Comparison of ENCODE assay signal across 11 mouse cellular contexts in the genomic region with DNA sequence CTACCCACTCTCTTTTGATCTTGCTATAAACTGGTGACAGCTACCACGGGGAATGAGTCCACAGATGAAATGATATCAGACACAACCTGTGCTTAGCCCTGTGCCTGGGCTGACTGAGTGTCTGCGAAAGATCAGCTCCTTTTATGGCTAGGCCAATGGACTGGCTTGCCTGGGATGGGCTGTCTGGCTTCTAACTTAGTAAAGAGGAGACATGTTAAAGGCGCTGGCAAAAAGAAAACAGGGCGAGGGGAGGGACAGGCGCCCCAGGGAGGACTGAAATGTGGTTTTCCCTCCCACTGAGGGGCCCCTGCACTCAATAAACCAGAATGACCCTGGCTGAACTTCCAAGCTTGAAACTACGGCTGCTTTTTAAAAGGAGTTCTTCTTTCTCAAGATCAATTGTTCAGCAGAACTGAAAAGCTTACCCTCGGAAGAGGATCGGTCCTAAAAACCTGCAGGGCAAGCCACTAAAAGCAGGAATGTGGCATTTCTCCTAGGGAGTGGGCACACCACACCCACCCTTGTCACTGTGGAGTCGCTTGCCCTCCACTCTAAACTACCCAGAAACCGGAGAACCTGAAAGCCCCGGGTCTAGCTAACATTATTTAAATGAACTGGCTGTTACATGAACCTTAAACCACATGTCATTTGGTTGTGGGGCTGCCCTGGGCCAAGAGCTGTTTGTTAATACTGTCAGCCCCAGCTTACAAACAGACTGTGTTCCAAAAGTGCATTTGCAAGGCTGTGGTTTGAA. TPM values are rescaled to one million over a fixed set of nuclear protein-coding genes. Genes with fewer than 3 reads are reported as not detected.
DNase-seq lines count a peak whose midpoint lies in the region; ATAC-seq and TF ChIP-seq lines count a peak whose summit lies in the region.
"Had no signal": no experiment of that assay in that cellular context is flagged by ENCODE, and none has a peak within 500 bp of the region (broad histone marks: within the 10 kb centered on the region; RNA-seq: fewer than 3 reads in every experiment).

No protein-coding gene starts in this region.

- no peak overlapping the region for H3K4me2 ChIP-seq in forebrain, postnatal 0 days (ENCODE audit: low read depth)
- H3K4me2 ChIP-seq in kidney, embryonic 15.5 days, result peak overlapping the region; percentile 23
- no peak overlapping the region for H3K4me2 ChIP-seq in hindbrain, embryonic 16.5 days (ENCODE audit: low read length)
- no peak overlapping the region for H3K4me2 ChIP-seq in neural tube, embryonic 14.5 days (ENCODE audit: low read depth, low read length)

- H3K9ac ChIP-seq in forebrain, postnatal 0 days, result no peak overlapping the region
- H3K9ac ChIP-seq in kidney, embryonic 15.5 days, result no peak overlapping the region
- no peak overlapping the region for H3K9ac ChIP-seq in hindbrain, embryonic 16.5 days (ENCODE audit: low read depth, low read length)
- no peak overlapping the region for H3K9ac ChIP-seq in neural tube, embryonic 14.5 days (replicated peaks; ENCODE audit: low read depth, low read length)

- H3K4me1 ChIP-seq in forebrain, embryonic 10.5 days, result peaks cover 40% of the 10 kb centered on the region
- H3K4me1 ChIP-seq in forebrain, postnatal 0 days (ENCODE audit: insufficient read depth), result no peaks in the 10 kb centered on the region
- H3K4me1 ChIP-seq in kidney, embryonic 15.5 days, result peaks cover 19% of the 10 kb centered on the region
- H3K4me1 ChIP-seq in hindbrain, embryonic 16.5 days (ENCODE audit: control insufficient read depth, insufficient read depth, low read depth, low read length), result no peaks in the 10 kb centered on the region
- H3K4me1 ChIP-seq in neural tube, embryonic 14.5 days (ENCODE audit: control insufficient read depth, insufficient read depth, low read length), result peaks cover 8% of the 10 kb centered on the region; the same call in 1 of the 2 replicates

- TF ChIP-seq CTCF in forebrain, postnatal 0 days (IDR thresholded peaks at IDR 0.05; ENCODE audit: low read depth), result no peak

- peaks cover 14% of the 10 kb centered on the region for H3K27me3 ChIP-seq in forebrain, embryonic 10.5 days (ENCODE audit: poor library complexity, severe bottlenecking)
- H3K27me3 ChIP-seq in forebrain, postnatal 0 days (ENCODE audit: insufficient read depth, low read length), result no peaks in the 10 kb centered on the region; the same call in 1 of the 2 replicates
- H3K27me3 ChIP-seq in kidney, embryonic 15.5 days, result peaks cover 7% of the 10 kb centered on the region; the same call in 1 of the 2 replicates
- H3K27me3 ChIP-seq in hindbrain, embryonic 16.5 days (replicated peaks; ENCODE audit: control insufficient read depth, insufficient read depth, low read length), result no peaks in the 10 kb centered on the region
- H3K27me3 ChIP-seq in neural tube, embryonic 14.5 days (ENCODE audit: control insufficient read depth, insufficient read depth, low read length), result no peaks in the 10 kb centered on the region

- 9% methylated on average over 11 of the region's 11 CpGs for WGBS in forebrain, embryonic 10.5 days
- 22% methylated on average over 11 of the region's 11 CpGs for WGBS in forebrain, postnatal 0 days
- WGBS in kidney, embryonic 15.5 days, result 10% methylated on average over 11 of the region's 11 CpGs
- 16% methylated on average over 11 of the region's 11 CpGs for WGBS in hindbrain, embryonic 16.5 days
- 7% methylated on average over 11 of the region's 11 CpGs for WGBS in neural tube, embryonic 14.5 days

- H3K9me3 ChIP-seq in forebrain, embryonic 10.5 days, result peaks cover 8% of the 10 kb centered on the region; the same call in 1 of the 2 replicates
- H3K9me3 ChIP-seq in forebrain, postnatal 0 days (ENCODE audit: low read length), result no peaks in the 10 kb centered on the region
- H3K9me3 ChIP-seq in kidney, embryonic 15.5 days (replicated peaks), result no peaks in the 10 kb centered on the region
- no peaks in the 10 kb centered on the region for H3K9me3 ChIP-seq in hindbrain, embryonic 16.5 days (ENCODE audit: control insufficient read depth, low read length)
- no peaks in the 10 kb centered on the region for H3K9me3 ChIP-seq in neural tube, embryonic 14.5 days (ENCODE audit: control insufficient read depth, low read length)

- 0 out of 2 replicates have a peak overlapping the region, but pooled peaks have one; percentile 9 for H3K4me3 ChIP-seq in forebrain, embryonic 10.5 days
- H3K4me3 ChIP-seq in forebrain, postnatal 0 days (ENCODE audit: low read depth, low read length), result no peak overlapping the region
- no peak overlapping the region for H3K4me3 ChIP-seq in kidney, embryonic 15.5 days (replicated peaks)
- no peak overlapping the region for H3K4me3 ChIP-seq in hindbrain, embryonic 16.5 days (ENCODE audit: low read length)
- no peak overlapping the region for H3K4me3 ChIP-seq in neural tube, embryonic 14.5 days (ENCODE audit: low read depth, low read length)

- DNase-seq in forebrain, embryonic 10.5 days (ENCODE audit: extremely low spot score, low spot score), result no peak
- DNase-seq in forebrain, postnatal 0 days, result no peak
- DNase-seq in kidney, adult 11 months, result no peak
- DNase-seq in layer of hippocampus, adult 11-12 months (ENCODE audit: low spot score), result no peak
- no peak for DNase-seq in urinary bladder, postnatal 36 days (ENCODE audit: low spot score in 2 of 2)
- DNase-seq: right cerebral cortex, postnatal 4 days had no signal

- peak overlapping the region; percentile 71 for H3K27ac ChIP-seq in forebrain, embryonic 10.5 days
- no peak overlapping the region for H3K27ac ChIP-seq in forebrain, postnatal 0 days (ENCODE audit: low read depth, low read length)
- H3K27ac ChIP-seq in kidney, embryonic 15.5 days, result peak overlapping the region; percentile 37
- no peak overlapping the region for H3K27ac ChIP-seq in hindbrain, embryonic 16.5 days (ENCODE audit: low read depth, low read length)
- 0 out of 2 replicates have a peak overlapping the region, but pooled peaks have one; percentile 5 for H3K27ac ChIP-seq in neural tube, embryonic 14.5 days (ENCODE audit: low read depth, low read length)

- H3K36me3 ChIP-seq in forebrain, embryonic 10.5 days (replicated peaks), result peaks cover 3% of the 10 kb centered on the region; the same call in 1 of the 2 replicates
- H3K36me3 ChIP-seq in forebrain, postnatal 0 days (ENCODE audit: insufficient read depth), result no peaks in the 10 kb centered on the region
- no peaks in the 10 kb centered on the region for H3K36me3 ChIP-seq in kidney, embryonic 15.5 days
- no peaks in the 10 kb centered on the region for H3K36me3 ChIP-seq in hindbrain, embryonic 16.5 days (ENCODE audit: control insufficient read depth, insufficient read depth, low read length)
- H3K36me3 ChIP-seq in neural tube, embryonic 14.5 days (ENCODE audit: control insufficient read depth, insufficient read depth, low read length), result no peaks in the 10 kb centered on the region

- ATAC-seq in forebrain, postnatal 0 days, result no peak; the same call in 1 of the 2 replicates
- ATAC-seq in kidney, embryonic 15.5 days (replicated peaks; ENCODE audit: low FRiP score), result peak; percentile 66
- 0 out of 2 replicates have a peak, but pooled peaks have one; percentile 54 for ATAC-seq in hindbrain, embryonic 16.5 days
- ATAC-seq in neural tube, embryonic 14.5 days (ENCODE audit: low read depth), result peak; percentile 65; the same call in 1 of the 2 replicates
- ATAC-seq: inflammation-experienced regulatory T-cells, adult 6 months had no signal

RNA-seq across cellular contexts. Expression of a gene that starts 17.8 kb away (rescaled TPM):
- polyA plus RNA-seq in forebrain, embryonic 10.5 days (2016; fragmentation: Nextera tagmentation; extraction: Ambion mirVana), result 121 and 132 TPM in 2 replicates
- total RNA-seq in forebrain, postnatal 0 days (2014; rRNA removed), result 13.8 and 26.3 TPM in 2 replicates
- polyA plus RNA-seq in forebrain, postnatal 0 days (2015; fragmentation: Nextera tagmentation; extraction: Ambion mirVana), result 20.1 and 24.2 TPM in 2 replicates
- 175 and 225 TPM in 2 replicates for polyA plus RNA-seq in kidney, embryonic 15.5 days (2015; fragmentation: Nextera tagmentation; extraction: Ambion mirVana)
- 42.8 and 50.8 TPM in 2 replicates for polyA plus RNA-seq in hindbrain, embryonic 16.5 days (2015; fragmentation: Nextera tagmentation; extraction: Ambion mirVana)
- 63.4 and 67.1 TPM in 2 replicates for polyA plus RNA-seq in neural tube, embryonic 14.5 days (2014; fragmentation: Nextera tagmentation; extraction: Ambion mirVana)
- total RNA-seq: liver, adult 2 months had no signal

RNA-seq across cellular contexts. Expression of a gene that starts 57.7 kb away (rescaled TPM):
- polyA plus RNA-seq in forebrain, embryonic 10.5 days (2016; fragmentation: Nextera tagmentation; extraction: Ambion mirVana), result 1.0 and 1.2 TPM in 2 replicates
- 1.6 TPM in 2 replicates for total RNA-seq in forebrain, postnatal 0 days (2014; rRNA removed)
- polyA plus RNA-seq in forebrain, postnatal 0 days (2015; fragmentation: Nextera tagmentation; extraction: Ambion mirVana), result 0.89 and 1.3 TPM in 2 replicates
- 3.1 and 3.5 TPM in 2 replicates for polyA plus RNA-seq in kidney, embryonic 15.5 days (2015; fragmentation: Nextera tagmentation; extraction: Ambion mirVana)
- 1.2 and 1.7 TPM in 2 replicates for polyA plus RNA-seq in hindbrain, embryonic 16.5 days (2015; fragmentation: Nextera tagmentation; extraction: Ambion mirVana)
- polyA plus RNA-seq in neural tube, embryonic 14.5 days (2014; fragmentation: Nextera tagmentation; extraction: Ambion mirVana), result 1.1 and 1.2 TPM in 2 replicates

Comparison
In these comparisons a context has a peak if more than half of its experiments do, and no peak if none do; other contexts are left out.
1. H3K27ac ChIP-seq: peak in forebrain, embryonic 10.5 days (single experiment), kidney, embryonic 15.5 days (single experiment) and neural tube, embryonic 14.5 days (single experiment); none in forebrain, postnatal 0 days (single experiment) and hindbrain, embryonic 16.5 days (single experiment).